Mouse (Mus musculus) liver, embryonic 15.5 days (tissue): ENCODE results near the gene Tatdn2. TPM values are rescaled to one million over a fixed set of nuclear protein-coding genes. Genes with fewer than 3 reads are reported as not detected.
"Not testable (repeated sequence)": the region's sequence is repeated elsewhere in the genome, so short reads cannot be mapped to it uniquely, and the experiment has no call there.

Experiments
- ATAC-seq: fragments of 200-750 bp; cut with Nextera tagmentation; 2 replicates; pipeline ENCODE4 v1.8.0; 2017; ENCODE audit warnings: moderate number of reproducible peaks, mild to moderate bottlenecking, moderate library complexity; ENCODE audit not compliant: insufficient read depth
- H3K27ac ChIP-seq: fragments of 300-500 bp; sonication (generic); replicated peaks from 2 replicates; pipeline ENCODE4 v1.5.1; 2015; ENCODE audit warnings: mild to moderate bottlenecking, inconsistent platforms
- H3K27me3 ChIP-seq: fragments of 300-500 bp; sonication (generic); 2 replicates; pipeline ENCODE4 v1.6.1; 2015; ENCODE audit warnings: mild to moderate bottlenecking, inconsistent platforms
- H3K36me3 ChIP-seq: fragments of 300-500 bp; sonication (generic); replicated peaks from 2 replicates; pipeline ENCODE4 v1.6.1; 2015; ENCODE audit warnings: moderate library complexity, mild to moderate bottlenecking, inconsistent platforms
- H3K4me1 ChIP-seq: fragments of 300-500 bp; sonication (generic); replicated peaks from 2 replicates; pipeline ENCODE4 v1.6.1; 2015; ENCODE audit warnings: inconsistent platforms
- H3K4me2 ChIP-seq: fragments of 300-500 bp; sonication (generic); 2 replicates; pipeline ENCODE4 v1.6.1; 2015; ENCODE audit warnings: moderate library complexity, mild to moderate bottlenecking, inconsistent platforms
- H3K4me3 ChIP-seq: fragments of 300-500 bp; sonication (generic); replicated peaks from 2 replicates; pipeline ENCODE4 v1.5.1; 2015; ENCODE audit warnings: mild to moderate bottlenecking, inconsistent platforms
- H3K9ac ChIP-seq: fragments of 300-500 bp; sonication (generic); 2 replicates; pipeline ENCODE4 v1.6.1; 2015; ENCODE audit warnings: moderate library complexity, mild to moderate bottlenecking, inconsistent platforms
- H3K9me3 ChIP-seq: fragments of 300-500 bp; sonication (generic); replicated peaks from 2 replicates; pipeline ENCODE4 v1.6.1; 2016; ENCODE audit warnings: inconsistent platforms
- WGBS: fragments of 180-500 bp; shearing (Covaris S2); methylation state at CpG from one replicate; pipeline ENCODE4 v1.1.7; 2015; ENCODE audit warnings: mixed read lengths; ENCODE audit not compliant: insufficient replicate concordance; 5-methylcytosine and 5-hydroxymethylcytosine counted together
- polyA plus RNA-seq: library from polyadenylated mRNA; unstranded; fragments of >200 nt; fragmentation: Nextera tagmentation; extraction: Ambion mirVana; gene quantifications from 2 replicates; pipeline ENCODE4 v1.2.1, GENCODE M21; 2015

Gene Tatdn2
- polyA plus RNA-seq, 1 experiment from 2014 or later: 0.77 TPM

DNA sequence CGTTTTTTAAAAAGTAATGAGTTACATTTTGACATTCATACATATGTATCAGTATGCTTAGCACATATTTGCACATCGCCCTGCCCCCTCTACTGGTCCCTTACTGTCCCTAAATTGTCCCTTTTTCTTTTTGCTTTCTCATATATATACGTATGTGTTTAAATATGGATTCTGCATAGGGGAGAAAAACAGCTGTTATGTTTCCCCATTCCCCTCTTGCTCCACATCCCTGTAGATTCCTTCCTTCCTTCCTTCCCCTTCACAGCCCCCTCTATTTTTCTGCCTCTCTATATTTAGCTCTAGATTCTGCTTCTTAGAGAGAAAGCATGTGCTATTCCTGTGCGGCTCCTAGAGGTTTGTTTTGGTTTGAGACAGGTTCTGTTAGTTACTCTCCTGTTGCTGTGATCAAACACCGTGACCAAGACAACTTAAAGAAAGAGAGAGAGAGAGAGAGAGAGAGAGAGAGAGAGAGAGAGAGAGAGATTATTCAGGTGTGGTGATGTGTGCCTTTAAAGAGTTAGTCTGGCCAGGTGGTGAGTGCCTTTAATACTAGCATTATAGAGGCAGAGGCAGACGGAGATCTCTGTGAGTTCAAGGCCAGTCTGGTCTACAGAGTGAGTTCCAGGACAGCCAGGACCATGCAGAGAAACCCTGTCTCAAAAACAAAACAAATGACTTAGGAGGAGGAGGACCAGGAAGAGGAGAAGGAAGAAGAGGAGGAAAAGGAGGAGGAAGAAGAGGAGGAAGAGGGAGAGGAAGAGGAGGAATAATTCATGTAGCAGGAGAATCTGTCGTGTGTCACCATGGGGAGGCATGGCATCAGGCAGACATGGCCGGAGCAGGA lies 37.0 kb upstream of the Tatdn2 start:
- H3K27ac ChIP-seq: 0 out of 2 replicates have a peak overlapping the region, but pooled peaks have one; percentile 33
- WGBS: 47% methylated on average over 8 of the region's 8 CpGs
- H3K9ac ChIP-seq: no peak overlapping the region
- ATAC-seq: no peak
- H3K36me3 ChIP-seq: 0 out of 2 replicates have a peak, but pooled peaks cover 5% of the 10 kb centered on the region
- peaks cover 54% of the 10 kb centered on the region for H3K4me1 ChIP-seq
- no peak overlapping the region for H3K4me3 ChIP-seq
- H3K27me3 ChIP-seq: no peaks in the 10 kb centered on the region
- no peaks in the 10 kb centered on the region for H3K9me3 ChIP-seq
- no peak overlapping the region for H3K4me2 ChIP-seq

DNA sequence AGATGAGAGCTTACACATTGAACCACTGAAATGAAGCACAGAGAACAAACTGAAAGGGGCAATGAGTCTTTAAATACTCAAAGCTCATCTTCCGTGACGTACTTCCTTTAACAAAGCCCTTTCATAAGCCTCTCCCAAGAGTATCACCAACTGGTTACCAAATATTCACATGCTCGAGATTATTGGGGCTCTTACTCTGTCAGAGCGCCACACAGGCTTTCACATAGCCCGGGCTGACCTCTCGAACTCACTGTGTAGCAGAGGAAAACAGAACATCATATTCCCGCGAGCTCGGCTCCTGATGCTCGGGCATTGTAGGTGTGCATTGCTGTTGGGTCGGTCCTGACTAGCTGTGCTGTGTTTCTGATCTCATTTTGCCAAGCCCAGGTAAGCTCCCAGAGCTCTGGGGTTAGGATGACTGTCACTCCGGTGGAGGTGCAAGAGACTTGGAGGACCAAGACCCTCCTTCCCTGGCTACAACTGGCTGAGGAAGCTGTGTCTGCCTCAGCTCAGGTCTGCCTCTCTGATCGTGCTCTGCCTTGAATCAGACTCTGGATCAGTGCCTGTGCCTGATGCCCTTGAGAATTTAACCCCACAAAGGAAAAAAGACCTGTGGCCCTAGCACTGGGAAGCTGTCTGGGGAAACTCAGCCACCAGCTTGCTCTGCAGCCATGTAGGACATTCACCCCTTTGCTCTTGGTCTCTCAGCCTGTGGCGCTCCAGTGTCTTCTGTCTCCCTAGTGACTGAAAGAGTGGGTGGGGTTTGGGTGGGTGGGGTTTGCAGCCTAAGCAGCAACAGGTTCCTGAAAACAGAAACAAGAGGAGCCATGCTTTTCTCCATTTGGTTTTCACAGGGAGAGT lies 36.1 kb upstream of the Tatdn2 start:
- Histone ChIP-seq H3K36me3 (0 out of 2 replicates have a peak, but pooled peaks cover 5% of the 10 kb centered on the region), H3K9me3 (no peaks in the 10 kb centered on the region), H3K27me3 (no peaks in the 10 kb centered on the region), H3K4me2 (no peak overlapping the region), H3K9ac (no peak overlapping the region), H3K4me3 (no peak overlapping the region), H3K27ac (peak overlapping the region; percentile 45; the same call in 1 of the 2 replicates), H3K4me1 (peaks cover 51% of the 10 kb centered on the region)
- no peak for ATAC-seq
- WGBS: 57% methylated on average over 14 of the region's 14 CpGs

DNA sequence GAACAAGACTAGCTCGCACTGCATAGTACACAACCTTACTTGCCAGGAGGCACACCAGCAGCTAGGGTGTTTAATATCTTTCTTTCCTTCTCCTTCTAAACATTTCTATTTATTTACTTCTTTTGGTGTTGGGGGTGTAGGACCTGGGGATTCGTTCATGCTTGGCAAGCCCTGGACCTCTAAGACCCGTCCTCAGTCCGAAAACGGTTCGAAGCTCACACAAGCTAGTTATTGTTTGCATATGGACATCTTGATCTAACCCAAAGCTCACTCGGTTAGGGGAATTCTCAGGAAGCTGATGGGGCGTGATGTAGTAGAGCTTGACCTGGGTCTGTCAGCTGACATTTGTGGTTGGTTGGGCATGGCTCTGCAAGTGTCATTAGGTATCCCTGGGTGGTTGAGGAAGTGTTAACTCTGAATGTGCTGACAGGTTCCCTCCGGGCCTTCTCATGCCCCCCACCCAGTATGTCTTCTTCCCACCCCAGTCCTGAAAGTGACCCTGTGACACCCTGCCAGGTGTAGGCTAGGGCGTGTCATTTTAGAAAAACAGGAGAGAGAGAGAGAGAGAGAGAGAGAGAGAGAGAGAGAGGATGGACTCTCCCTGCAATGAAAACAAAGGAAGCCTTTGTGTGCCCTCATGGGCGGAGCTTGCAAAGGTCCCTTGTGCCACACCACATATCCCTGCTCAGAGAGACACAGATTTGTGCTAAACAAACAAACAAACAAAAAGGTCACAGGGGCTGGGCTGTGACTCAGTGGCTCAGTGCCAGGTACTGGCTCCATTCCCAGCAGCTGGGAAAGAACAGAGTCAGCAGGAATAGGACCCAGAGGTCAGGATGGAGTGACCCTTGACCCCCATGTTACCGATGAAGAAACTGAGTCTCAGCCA lies 35.3 kb upstream of the Tatdn2 start:
- Histone ChIP-seq H3K27me3 (no peaks in the 10 kb centered on the region), H3K4me3 (no peak overlapping the region), H3K36me3 (0 out of 2 replicates have a peak, but pooled peaks cover 5% of the 10 kb centered on the region), H3K9ac (no peak overlapping the region), H3K27ac (peak overlapping the region; percentile 45; the same call in 1 of the 2 replicates), H3K4me2 (no peak overlapping the region; the same call in 1 of the 2 replicates), H3K9me3 (no peaks in the 10 kb centered on the region), H3K4me1 (peaks cover 50% of the 10 kb centered on the region)
- WGBS: 49% methylated on average over 12 of the region's 12 CpGs
- peak; percentile 25; the same call in 1 of the 2 replicates for ATAC-seq

DNA sequence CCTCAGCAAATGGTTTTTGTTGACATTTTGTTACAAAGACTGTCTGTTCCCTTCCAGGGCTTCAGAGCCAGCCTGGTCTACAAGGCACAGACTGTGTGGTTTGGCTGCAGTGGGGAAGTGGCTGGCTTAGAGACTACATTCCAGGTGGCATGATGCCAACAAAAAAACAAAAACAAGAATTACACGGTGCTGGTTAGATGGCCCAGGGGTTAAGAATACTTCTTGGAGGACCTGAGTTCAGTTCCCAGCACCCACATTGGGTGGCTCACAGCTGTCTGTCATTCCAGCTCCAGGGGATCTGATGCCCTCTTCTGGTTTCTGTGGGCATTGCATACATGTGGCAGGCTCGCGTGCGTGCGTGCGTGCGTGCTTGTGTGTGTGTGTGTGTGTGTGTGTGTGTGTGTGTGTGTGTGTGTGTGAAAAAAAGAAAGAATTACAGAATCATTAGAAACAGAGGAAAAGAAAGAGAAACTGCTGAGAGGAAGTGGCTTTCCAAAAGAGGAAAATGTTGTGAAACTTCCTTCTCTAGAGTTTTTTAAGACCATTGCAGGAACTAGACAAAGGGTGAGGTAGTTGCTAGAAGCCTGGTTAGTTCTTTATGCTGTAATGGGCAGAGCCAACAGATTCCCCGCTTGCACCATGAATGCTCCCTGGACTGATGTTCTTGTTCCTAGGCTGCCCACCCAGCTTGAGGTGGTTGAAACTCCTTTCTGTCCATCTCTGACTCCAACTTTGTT lies 33.7 kb upstream of the Tatdn2 start:
- Histone ChIP-seq H3K4me3 (no peak overlapping the region), H3K36me3 (0 out of 2 replicates have a peak, but pooled peaks cover 5% of the 10 kb centered on the region), H3K27me3 (no peaks in the 10 kb centered on the region), H3K9ac (no peak overlapping the region), H3K4me2 (no peak overlapping the region), H3K4me1 (peaks cover 55% of the 10 kb centered on the region), H3K27ac (peak overlapping the region; percentile 55; the same call in 1 of the 2 replicates), H3K9me3 (no peaks in the 10 kb centered on the region)
- 80% methylated on average over 8 of the region's 8 CpGs for WGBS
- ATAC-seq: no peak

DNA sequence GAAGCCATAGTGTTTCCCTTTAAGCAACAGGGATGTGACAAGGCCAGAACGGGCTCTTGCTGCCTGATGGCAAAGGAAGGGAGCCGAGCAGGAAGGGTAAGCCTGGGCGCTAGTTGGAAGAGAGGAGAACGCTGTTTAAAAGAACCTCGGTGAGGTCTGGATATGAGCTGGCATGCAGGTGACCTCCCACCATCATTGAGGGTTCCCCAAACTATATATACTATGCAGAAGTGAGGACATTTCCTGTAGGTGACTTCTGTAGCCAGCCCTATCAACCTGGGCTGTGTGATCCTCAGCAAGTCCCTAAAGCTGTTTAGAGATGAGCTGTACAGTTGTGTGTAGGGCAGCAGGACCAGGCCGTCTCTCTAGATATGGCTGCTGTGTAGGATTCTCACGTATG lies 32.5 kb upstream of the Tatdn2 start:
- no peak overlapping the region for H3K9ac ChIP-seq
- 67% methylated on average over 7 of the region's 7 CpGs for WGBS
- H3K27me3 ChIP-seq: no peaks in the 10 kb centered on the region

DNA sequence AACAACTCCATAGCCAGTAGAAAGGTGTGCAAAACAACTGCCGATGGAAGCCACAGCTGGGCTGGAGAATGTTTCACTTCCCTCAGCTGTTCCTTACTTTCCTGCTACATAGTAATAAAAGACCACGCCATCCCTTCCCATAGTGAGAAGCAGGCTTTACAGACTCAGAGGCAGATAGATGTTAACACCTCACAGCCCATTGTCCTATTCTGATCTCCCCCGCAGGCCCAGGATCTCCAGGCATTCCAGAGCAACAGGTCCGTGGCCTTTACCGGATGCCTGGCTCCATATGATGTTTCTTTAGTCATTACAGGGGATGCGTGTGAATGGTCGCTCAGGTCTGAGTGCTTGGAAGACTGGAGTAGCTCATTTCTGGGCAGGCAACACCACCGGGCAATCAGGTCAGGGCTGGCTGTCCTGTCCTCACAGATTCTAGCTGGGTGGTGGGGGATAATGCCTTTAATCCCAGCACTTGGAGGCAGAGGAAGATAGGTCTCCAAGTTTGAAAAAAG lies 29.2 kb upstream of the Tatdn2 start:
- H3K9me3 ChIP-seq: no peaks in the 10 kb centered on the region
- H3K36me3 ChIP-seq: peaks cover 15% of the 10 kb centered on the region; the same call in 1 of the 2 replicates
- H3K4me3 ChIP-seq: no peak overlapping the region
- H3K4me1 ChIP-seq: peaks cover 36% of the 10 kb centered on the region
- H3K27me3 ChIP-seq: no peaks in the 10 kb centered on the region
- H3K9ac ChIP-seq: no peak overlapping the region
- H3K4me2 ChIP-seq: no peak overlapping the region
- 74% methylated on average over 8 of the region's 8 CpGs for WGBS
- no peak overlapping the region; the same call in 1 of the 2 replicates for H3K27ac ChIP-seq
- no peak for ATAC-seq

More for the DNA sequence above, 32.5 kb upstream of the Tatdn2 start:
- Histone ChIP-seq H3K4me3 (no peak overlapping the region), H3K36me3 (0 out of 2 replicates have a peak, but pooled peaks cover 5% of the 10 kb centered on the region), H3K27ac (no peak overlapping the region), H3K4me1 (peaks cover 55% of the 10 kb centered on the region), H3K9me3 (no peaks in the 10 kb centered on the region), H3K4me2 (no peak overlapping the region)
- no peak for ATAC-seq

DNA sequence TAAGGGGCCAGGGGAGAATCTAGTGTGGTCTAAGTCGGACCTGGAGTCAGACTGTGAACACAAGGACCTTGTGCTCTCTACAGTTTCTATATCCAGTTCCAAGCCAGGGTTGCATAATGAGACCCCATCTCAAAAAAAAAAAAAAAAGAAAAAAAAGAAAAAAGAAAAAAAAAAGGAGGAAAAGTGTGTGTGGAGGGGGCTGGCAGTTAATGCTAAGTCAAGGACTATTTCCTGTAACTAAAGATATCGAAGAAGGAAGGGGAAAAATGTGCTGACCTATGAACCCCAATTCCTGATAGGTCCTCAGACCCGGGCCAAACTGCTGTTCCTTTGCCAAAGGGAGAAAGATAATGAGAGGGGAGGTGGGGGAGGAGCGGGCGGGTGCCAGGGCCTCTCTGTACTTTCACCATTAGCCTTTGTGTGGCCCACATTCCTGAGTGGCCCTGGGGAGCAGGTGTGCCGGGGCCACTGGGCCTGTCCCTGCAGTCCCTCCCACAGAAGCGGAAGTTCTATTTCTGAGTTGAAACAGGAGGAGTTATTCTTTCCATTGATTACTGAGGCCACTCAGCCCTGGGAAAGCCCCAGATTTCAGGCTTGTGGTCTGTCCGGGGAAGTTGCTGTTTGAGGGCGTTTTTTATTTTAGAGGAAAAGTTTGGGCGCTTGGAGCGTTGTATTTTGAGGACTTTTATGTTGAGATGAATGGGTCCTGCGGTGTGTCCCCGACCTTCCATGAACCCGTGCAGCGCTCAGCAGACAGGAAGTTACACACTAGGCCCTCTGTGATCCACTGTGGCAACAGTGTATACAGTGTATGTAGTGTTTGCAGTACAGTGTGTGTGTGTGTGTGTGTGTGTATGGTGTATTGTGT lies 28.3 kb upstream of the Tatdn2 start:
- peak overlapping the region; percentile 72 for H3K27ac ChIP-seq
- no peaks in the 10 kb centered on the region for H3K9me3 ChIP-seq

DNA sequence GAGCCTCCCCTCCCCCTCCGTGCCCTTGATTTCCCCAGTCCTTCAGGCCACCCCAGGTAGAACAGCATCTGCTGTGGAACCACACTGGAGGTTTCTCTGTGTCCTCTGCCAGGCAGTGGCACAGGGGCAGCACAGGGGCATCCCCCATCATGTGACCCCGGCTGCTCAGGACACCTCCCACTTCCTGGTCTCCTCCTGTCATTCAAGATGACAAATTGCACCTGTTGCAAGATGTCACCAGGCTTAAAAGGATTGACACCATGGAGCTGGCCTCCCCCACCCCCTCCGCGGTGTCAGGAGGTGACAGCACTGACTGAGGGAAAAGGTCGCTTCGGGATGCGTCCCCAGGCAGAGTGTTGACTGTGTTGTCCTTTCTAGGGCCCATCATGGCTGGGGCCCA lies 27.0 kb upstream of the Tatdn2 start:
- Histone ChIP-seq H3K27ac (peak overlapping the region; percentile 24; the same call in 1 of the 2 replicates), H3K4me2 (no peak overlapping the region), H3K9me3 (no peaks in the 10 kb centered on the region), H3K4me3 (no peak overlapping the region), H3K9ac (no peak overlapping the region), H3K4me1 (peaks cover 33% of the 10 kb centered on the region), H3K36me3 (peaks cover 23% of the 10 kb centered on the region; the same call in 1 of the 2 replicates), H3K27me3 (no peaks in the 10 kb centered on the region)
- no peak for ATAC-seq
- 68% methylated on average over 7 of the region's 7 CpGs for WGBS

More for the DNA sequence above, 28.3 kb upstream of the Tatdn2 start:
- Histone ChIP-seq H3K4me1 (peaks cover 36% of the 10 kb centered on the region), H3K27me3 (no peaks in the 10 kb centered on the region), H3K4me3 (no peak overlapping the region), H3K9ac (no peak overlapping the region), H3K4me2 (peak overlapping the region; percentile 20), H3K36me3 (peaks cover 20% of the 10 kb centered on the region; the same call in 1 of the 2 replicates)
- peak; percentile 69 for ATAC-seq
- WGBS: 14% methylated on average over 15 of the region's 15 CpGs

DNA sequence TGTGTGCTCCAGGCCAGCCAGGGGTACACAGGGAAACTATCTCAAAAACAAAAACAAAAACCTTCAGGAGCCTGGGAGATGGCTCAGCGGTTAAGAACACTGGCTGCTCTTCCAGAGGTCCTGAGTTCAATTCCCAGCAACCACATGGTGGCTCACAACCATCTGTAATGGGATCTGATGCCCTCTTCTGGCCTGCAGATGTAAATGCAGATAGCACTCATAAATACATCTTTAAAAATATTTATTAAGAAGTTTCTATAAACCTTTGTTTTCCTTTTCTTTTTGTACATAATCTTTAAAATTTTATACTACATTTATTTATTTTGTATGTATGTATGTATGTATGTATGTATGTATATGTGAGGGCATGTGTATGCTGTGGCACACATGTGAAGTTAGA lies 24.8 kb upstream of the Tatdn2 start:
- Histone ChIP-seq H3K36me3 (peaks cover 25% of the 10 kb centered on the region; the same call in 1 of the 2 replicates), H3K4me1 (peaks cover 32% of the 10 kb centered on the region)
- not testable (repeated sequence) for H3K27me3 ChIP-seq, H3K9me3 ChIP-seq, H3K4me2 ChIP-seq, ATAC-seq, H3K4me3 ChIP-seq, H3K27ac ChIP-seq, H3K9ac ChIP-seq
- WGBS: 78% methylated on average over 1 of the region's 1 CpGs
